Mouse (Mus musculus): Measurements from ENCODE around the gene 1810013L24Rik.
A peak's percentile ranks its signal among the peaks of the same experiment; 100 is the strongest.

DNA sequence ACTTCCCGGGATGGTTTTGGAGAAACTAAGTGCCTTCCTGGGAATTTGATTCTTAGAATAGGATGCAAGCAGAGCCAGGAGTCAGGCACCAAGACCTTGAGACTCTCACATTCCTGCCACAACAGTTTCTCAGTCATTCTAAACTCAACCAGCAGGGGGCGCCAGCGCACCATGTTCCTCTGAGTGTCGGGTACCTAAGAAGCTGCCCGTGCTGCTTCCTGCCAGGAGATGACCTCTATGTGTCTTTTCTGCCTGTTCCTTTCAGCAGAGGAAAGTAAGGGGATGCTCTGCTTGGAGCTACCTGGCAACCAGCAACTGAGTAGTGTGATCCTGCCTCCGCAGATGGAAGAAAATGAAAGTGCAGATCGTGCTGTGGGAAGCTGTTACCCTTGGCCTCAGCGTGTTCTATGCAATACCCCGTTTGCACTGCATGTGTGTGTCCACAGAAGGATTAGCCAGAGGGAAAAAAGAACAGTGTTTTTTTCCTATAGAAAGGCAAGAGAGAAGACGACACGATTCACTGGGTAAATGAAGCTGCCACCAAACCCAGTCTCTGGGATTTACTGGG is 53.9 kb downstream of the 1810013L24Rik start:
- TF ChIP-seq CTCF (IDR thresholded peaks at IDR 0.05; ENCODE audit: control insufficient read depth, insufficient read depth, low read length): peak; percentile 92
- no peak for TF ChIP-seq POLR2A (IDR thresholded peaks at IDR 0.05; ENCODE audit: borderline replicate concordance, control insufficient read depth, low read depth, low read length)
